Mouse (Mus musculus) C2C12 (cell line): ENCODE measurements around the gene Kdm2b. TPM values are rescaled to one million over a fixed set of nuclear protein-coding genes. Genes with fewer than 3 reads are reported as not detected.
A peak's percentile ranks its signal among the peaks of the same experiment; 100 is the strongest.

Experiments
- H3K27me3 ChIP-seq: one replicate; pipeline ENCODE4 v1.6.1; 2011; ENCODE audit not compliant: control insufficient read depth, insufficient read depth, insufficient read length
- H3K36me3 ChIP-seq: one replicate; pipeline ENCODE4 v1.6.1; 2011; ENCODE audit not compliant: control insufficient read depth, insufficient read depth
- H3K4me3 ChIP-seq: one replicate; pipeline ENCODE4 v1.5.1; 2011; ENCODE audit warnings: mild to moderate bottlenecking, control low read depth; ENCODE audit not compliant: poor library complexity, insufficient read depth, severe bottlenecking
- H3K79me2 ChIP-seq: one replicate; pipeline ENCODE4 v1.6.1; 2011; ENCODE audit not compliant: control insufficient read depth, insufficient read depth
- H3K79me3 ChIP-seq: one replicate; pipeline ENCODE4 v1.6.1; 2011; ENCODE audit warnings: low read depth, control low read depth
- H3ac ChIP-seq: one replicate; pipeline ENCODE3; 2011; ENCODE audit warnings: low read depth; ENCODE audit not compliant: control insufficient read depth, insufficient read length
- CEBPB ChIP-seq: IDR thresholded peaks from one replicate; pipeline ENCODE4 v1.6.1; 2011; ENCODE audit warnings: low read depth, mild to moderate bottlenecking, control low read depth, moderate library complexity
- CTCF ChIP-seq: IDR thresholded peaks from one replicate; pipeline ENCODE4 v1.5.1; 2011; ENCODE audit not compliant: control insufficient read depth, insufficient read depth, insufficient read length
- FOSL1 ChIP-seq: IDR thresholded peaks from one replicate; pipeline ENCODE4 v1.8.0; 2011; ENCODE audit warnings: mild to moderate bottlenecking, low read length; ENCODE audit not compliant: poor library complexity, insufficient read depth, severe bottlenecking
- MAX ChIP-seq: IDR thresholded peaks from one replicate; pipeline ENCODE4 v1.6.1; 2011; ENCODE audit warnings: mild to moderate bottlenecking, control low read depth
- MYOD1 ChIP-seq: IDR thresholded peaks from one replicate; pipeline ENCODE4 v1.6.1; 2011; ENCODE audit warnings: low read depth; ENCODE audit not compliant: control insufficient read depth, insufficient read length
- MYOG ChIP-seq: IDR thresholded peaks from one replicate; pipeline ENCODE4 v1.6.1; 2011; ENCODE audit not compliant: control insufficient read depth, insufficient read length; ENCODE audit errors: extremely low read depth
- USF1 ChIP-seq: IDR thresholded peaks from one replicate; pipeline ENCODE4 v1.6.1; 2011; ENCODE audit warnings: low read depth, mild to moderate bottlenecking, control low read depth, moderate library complexity
- polyA plus RNA-seq: library from polyadenylated mRNA; unstranded; fragments of >200 nt; fragmentation: generic; extraction: Trizol; gene quantifications from one replicate; pipeline ENCODE4 v1.2.1, GENCODE M21; 2012; ENCODE audit warnings: missing spikeins

The Kdm2b gene
- polyA plus RNA-seq, 1 experiment, result 15.3 TPM

DNA sequence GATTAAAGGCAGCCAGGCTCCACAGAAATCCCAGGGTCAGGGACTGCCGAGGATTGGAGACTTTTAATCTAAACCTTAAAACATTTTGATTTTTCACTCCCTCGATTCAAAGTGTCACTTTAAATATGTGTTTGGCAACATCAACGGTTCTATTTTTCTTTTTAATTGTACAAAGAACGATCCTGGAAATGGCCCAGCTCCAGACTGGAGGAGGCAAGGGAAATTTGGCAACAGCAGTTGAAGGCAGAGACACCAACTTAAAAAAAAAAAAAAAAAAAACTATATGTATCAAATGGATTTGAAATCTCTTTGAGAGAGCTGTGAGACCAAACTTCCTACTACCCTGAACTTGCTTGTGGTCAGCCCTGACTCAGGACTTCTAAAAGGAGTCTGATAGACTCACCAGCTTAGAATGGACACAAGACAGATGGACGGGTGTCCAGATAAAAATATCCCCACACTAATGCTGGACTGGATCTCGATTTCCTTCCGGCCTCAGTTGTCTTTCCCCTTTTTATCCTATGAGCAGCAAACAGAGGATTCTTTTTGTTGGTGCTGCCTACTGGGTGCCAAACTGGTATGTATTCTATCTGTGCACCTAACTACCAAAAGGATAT, 19.4 kb upstream of the Kdm2b start:
- H3K79me2 ChIP-seq, result no peaks in the 10 kb centered on the region
- H3K4me3 ChIP-seq, result no peak overlapping the region
- TF ChIP-seq CEBPB (no peak), USF1 (no peak), CTCF (no peak), MYOG (no peak), MAX (no peak), FOSL1 (no peak), MYOD1 (no peak)
- H3K27me3 ChIP-seq, result no peaks in the 10 kb centered on the region
- no peak overlapping the region for H3ac ChIP-seq
- no peaks in the 10 kb centered on the region for H3K79me3 ChIP-seq
- H3K36me3 ChIP-seq, result no peaks in the 10 kb centered on the region

DNA sequence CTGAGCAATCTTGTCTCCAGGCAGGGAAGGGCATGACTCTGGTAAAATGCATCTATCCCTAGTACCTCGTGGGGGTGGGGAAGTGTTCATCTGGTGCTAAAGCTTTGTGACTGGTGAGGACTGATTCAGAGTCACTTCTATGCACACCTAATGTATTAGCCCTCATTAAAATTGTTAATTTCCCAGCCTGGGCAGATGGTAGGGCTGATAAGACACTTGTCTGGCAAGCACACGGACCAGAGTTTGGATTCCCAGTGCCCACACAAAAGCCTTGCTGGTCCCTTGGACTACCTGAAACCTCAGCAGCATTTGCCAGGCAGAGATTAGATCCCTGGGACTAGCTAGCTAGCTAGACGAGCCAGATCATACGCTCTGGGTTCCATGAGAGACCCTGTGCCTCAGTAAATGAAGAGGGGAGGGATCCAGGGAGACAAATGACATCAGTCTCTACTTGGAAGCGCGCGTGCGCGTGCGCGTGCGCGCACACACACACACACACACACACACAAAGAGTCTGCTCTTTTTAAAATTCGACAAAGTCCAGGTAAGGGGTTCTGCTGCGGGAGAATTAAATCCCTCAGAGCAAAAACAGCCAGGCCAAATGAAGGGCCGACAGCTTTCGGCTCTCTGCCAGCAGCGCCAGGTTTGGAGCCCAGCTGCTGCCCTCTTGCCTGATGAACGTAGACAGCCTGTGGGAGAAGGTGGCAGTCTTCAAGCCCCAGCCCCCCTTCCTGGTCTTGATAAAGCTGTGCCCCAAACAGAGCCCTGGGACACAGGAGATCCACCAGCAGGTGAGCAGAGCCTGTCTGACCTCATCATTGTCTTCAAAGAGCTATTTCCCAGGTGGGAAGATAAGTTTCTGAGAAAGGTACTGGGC, 16.3 kb upstream of the Kdm2b start:
- peaks cover 6% of the 10 kb centered on the region for H3K27me3 ChIP-seq
- H3K36me3 ChIP-seq, result no peaks in the 10 kb centered on the region
- H3ac ChIP-seq, result no peak overlapping the region
- no peak overlapping the region for H3K4me3 ChIP-seq
- H3K79me3 ChIP-seq, result no peaks in the 10 kb centered on the region
- no peak for TF ChIP-seq MYOD1
- no peak for TF ChIP-seq CTCF
- no peak for TF ChIP-seq CEBPB
- no peaks in the 10 kb centered on the region for H3K79me2 ChIP-seq

DNA sequence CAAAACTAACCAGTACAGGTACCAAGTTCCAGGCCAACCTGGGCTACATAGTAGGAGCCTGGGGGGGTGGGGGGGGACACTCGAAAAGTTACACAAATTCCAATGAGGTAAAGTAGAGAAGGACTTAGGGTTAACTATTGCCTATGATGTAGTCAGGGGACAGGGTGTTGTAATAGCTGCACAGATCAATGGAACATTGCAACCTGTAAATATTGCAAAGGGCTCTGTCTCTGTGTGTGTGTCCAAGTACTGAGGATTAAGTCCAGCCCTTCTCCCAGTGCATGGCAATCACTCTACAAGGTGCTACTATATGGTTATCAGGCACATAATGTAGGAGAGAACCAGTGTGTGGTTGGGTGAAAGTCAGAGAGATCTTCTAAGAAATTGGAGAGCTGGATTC, 11.3 kb upstream of the Kdm2b start:
- Histone ChIP-seq H3ac (no peak overlapping the region), H3K79me3 (no peaks in the 10 kb centered on the region), H3K79me2 (no peaks in the 10 kb centered on the region), H3K4me3 (no peak overlapping the region), H3K27me3 (peaks cover 6% of the 10 kb centered on the region), H3K36me3 (no peaks in the 10 kb centered on the region)
- TF ChIP-seq MYOG (no peak), CTCF (no peak), USF1 (no peak), CEBPB (no peak), MYOD1 (no peak), FOSL1 (no peak), MAX (no peak)

DNA sequence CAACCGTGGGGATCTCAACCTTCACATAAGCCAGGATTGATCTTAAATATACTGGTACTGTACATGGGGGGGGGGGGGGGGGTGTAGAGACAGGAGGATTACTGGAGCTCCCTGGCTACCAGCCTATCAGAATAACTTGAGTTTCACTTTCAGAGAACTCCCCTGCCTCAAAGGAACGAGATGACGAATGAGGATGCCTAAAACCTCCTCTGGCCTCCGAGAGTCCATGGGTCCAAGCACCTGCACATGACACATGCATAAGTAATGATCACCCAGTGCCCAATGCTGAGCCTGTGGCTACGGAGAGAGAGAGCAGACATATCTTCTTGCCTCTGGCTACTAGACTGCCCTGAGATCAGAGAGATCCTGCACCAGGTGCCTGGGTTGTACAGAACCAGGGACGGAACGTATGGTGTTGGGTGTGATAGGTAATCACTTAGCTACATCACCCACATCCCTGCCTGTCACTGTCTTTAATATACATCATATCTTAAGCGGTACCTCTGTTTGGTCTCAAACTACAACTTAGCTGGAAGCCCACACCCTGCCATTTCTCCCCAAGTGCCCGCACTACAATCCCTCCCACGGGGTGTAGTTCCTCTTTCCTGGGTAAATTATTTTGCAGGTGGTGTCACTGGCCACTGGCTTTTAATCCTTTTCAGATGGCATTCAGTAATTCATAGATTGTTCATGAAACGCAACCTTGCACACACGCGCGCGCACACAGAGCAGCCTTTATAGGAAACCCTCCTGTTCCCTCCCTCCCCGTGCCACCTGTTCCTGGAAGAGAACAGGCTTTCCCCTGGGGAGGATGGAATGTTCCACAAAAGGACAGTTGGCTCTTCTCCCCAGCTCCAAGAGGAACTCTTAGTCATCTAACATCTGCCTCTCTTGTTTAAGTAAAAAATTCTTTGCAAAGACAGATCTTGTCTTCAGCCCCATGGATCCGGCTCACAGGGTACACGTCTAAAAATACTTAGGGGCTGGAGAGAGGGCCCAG, 7.9 kb upstream of the Kdm2b start:
- Histone ChIP-seq H3K4me3 (no peak overlapping the region), H3ac (no peak overlapping the region), H3K79me2 (no peaks in the 10 kb centered on the region), H3K79me3 (no peaks in the 10 kb centered on the region), H3K27me3 (peaks cover 6% of the 10 kb centered on the region), H3K36me3 (no peaks in the 10 kb centered on the region)
- TF ChIP-seq MYOD1 (peak; percentile 19), CEBPB (no peak), USF1 (no peak)

DNA sequence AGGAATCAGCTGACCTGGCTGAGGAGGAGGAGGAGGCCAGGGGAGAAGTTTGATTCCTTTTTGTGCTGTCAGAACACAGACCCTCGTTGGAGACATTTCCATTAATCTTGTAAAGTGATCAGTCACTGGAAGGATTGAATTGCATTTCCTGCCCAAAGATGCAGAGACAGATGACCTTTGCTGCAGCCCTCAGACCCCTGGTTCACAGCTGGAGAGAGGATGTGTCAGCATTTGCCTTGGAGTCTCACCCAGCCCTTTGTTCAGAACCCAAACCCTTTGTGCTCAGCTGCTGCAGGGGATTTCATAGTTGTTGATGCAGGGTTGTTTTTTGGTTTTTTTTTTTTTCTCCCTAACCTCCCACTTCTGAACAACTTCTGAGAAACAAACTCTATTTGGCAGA, 5.3 kb upstream of the Kdm2b start:
- H3K36me3 ChIP-seq, result no peaks in the 10 kb centered on the region
- no peaks in the 10 kb centered on the region for H3K79me2 ChIP-seq
- no peak overlapping the region for H3K4me3 ChIP-seq
- H3K79me3 ChIP-seq, result no peaks in the 10 kb centered on the region
- no peak for TF ChIP-seq CTCF
- no peak for TF ChIP-seq USF1
- no peak for TF ChIP-seq FOSL1
- TF ChIP-seq MYOG, result no peak
- TF ChIP-seq MAX, result no peak
- TF ChIP-seq MYOD1, result no peak
- TF ChIP-seq CEBPB, result no peak
- no peaks in the 10 kb centered on the region for H3K27me3 ChIP-seq
- no peak overlapping the region for H3ac ChIP-seq
